23 mouse cellular contexts compared by ENCODE assay signal in genomic region chr7:132306671-132307412, GRCm38 (mm10).
"Had no signal": no experiment of that assay in that cellular context is flagged by ENCODE, and none has a peak within 500 bp of the region (broad histone marks: within the 10 kb centered on the region; RNA-seq: fewer than 3 reads in every experiment).

No protein-coding gene starts in this region.

- H3K9me3 ChIP-seq: heart, embryonic 12.5 days; hindbrain, embryonic 10.5 days; hindbrain, embryonic 12.5 days; limb, embryonic 10.5 days; limb, embryonic 12.5 days; liver, embryonic 13.5 days; liver, embryonic 15.5 days had no signal

- H3K36me3 ChIP-seq: heart, embryonic 12.5 days; hindbrain, embryonic 10.5 days; hindbrain, embryonic 12.5 days; limb, embryonic 10.5 days; limb, embryonic 12.5 days; liver, embryonic 13.5 days; liver, embryonic 15.5 days had no signal

- H3K4me2 ChIP-seq: heart, embryonic 12.5 days; hindbrain, embryonic 12.5 days; hindbrain, embryonic 14.5 days; limb, embryonic 12.5 days; liver, embryonic 11.5 days; liver, embryonic 13.5 days; liver, embryonic 15.5 days had no signal

- H3K9ac ChIP-seq: heart, embryonic 12.5 days; hindbrain, embryonic 12.5 days; hindbrain, embryonic 14.5 days; limb, embryonic 12.5 days; liver, embryonic 13.5 days; liver, embryonic 15.5 days had no signal

- H3K4me3 ChIP-seq: heart, adult 2 months; heart, embryonic 12.5 days; hindbrain, embryonic 10.5 days; hindbrain, embryonic 12.5 days; layer of hippocampus, adult 2 months; left cerebral cortex, adult 2 months; limb, embryonic 10.5 days; limb, embryonic 12.5 days; liver, embryonic 13.5 days; liver, embryonic 15.5 days had no signal

- H3K27ac ChIP-seq: heart, adult 2 months; hindbrain, embryonic 10.5 days; hindbrain, embryonic 12.5 days; hindbrain, embryonic 14.5 days; layer of hippocampus, adult 2 months; left cerebral cortex, adult 2 months; limb, embryonic 10.5 days; limb, embryonic 12.5 days; liver, embryonic 13.5 days; liver, embryonic 15.5 days had no signal

- H3K27me3 ChIP-seq: hindbrain, embryonic 12.5 days; limb, embryonic 12.5 days; liver, embryonic 13.5 days; liver, embryonic 15.5 days had no signal

- DNase-seq: gastrocnemius, postnatal 14 days; gastrocnemius, postnatal 36 days; heart, adult 11 months; heart, adult 2 months; heart, postnatal 10 days; heart, postnatal 4 days; kidney, adult 18-20 months; kidney, adult 8-10 months; kidney, postnatal 10 days; kidney, postnatal 25 days; kidney, postnatal 4 days; liver; liver, embryonic 13.5 days had no signal
